Comparison of ENCODE assay signal across 9 mouse cellular contexts in genomic region chr16:34159576-34159975, GRCm38 (mm10).
DNase-seq lines count a peak whose midpoint lies in the region; ATAC-seq lines count a peak whose summit lies in the region.
"Had no signal": no experiment of that assay in that cellular context is flagged by ENCODE, and none has a peak within 500 bp of the region (broad histone marks: within the 10 kb centered on the region; RNA-seq: fewer than 3 reads in every experiment).

No protein-coding gene starts in this region.

- no peaks in the 10 kb centered on the region for H3K36me3 ChIP-seq in kidney, embryonic 15.5 days

- no peaks in the 10 kb centered on the region for H3K27me3 ChIP-seq in kidney, embryonic 15.5 days

- H3K27ac ChIP-seq in kidney, embryonic 15.5 days, result no peak overlapping the region

- H3K4me1 ChIP-seq in kidney, embryonic 15.5 days, result no peaks in the 10 kb centered on the region

- 85% methylated on average over 3 of the region's 3 CpGs for WGBS in kidney, embryonic 15.5 days

- peak; percentile 6 for DNase-seq in cerebellum, adult 8-10 months
- DNase-seq in kidney, adult 18-20 months, result peak; percentile 57
- DNase-seq in NIH3T3 (ENCODE audit: low read depth), result peak; percentile 51
- peak; percentile 17 to 55 for DNase-seq in kidney, postnatal 4 days
- no peak for DNase-seq in thymus, postnatal 25 days
- no peak for DNase-seq in thymus, postnatal 10 days (ENCODE audit: low spot score in 2 of 2)
- DNase-seq: thymus, postnatal 4 days had no signal

- ATAC-seq in cerebellum, adult (ENCODE audit: insufficient number of reproducible peaks, low FRiP score, low TSS enrichment), result no peak
- ATAC-seq in kidney, embryonic 15.5 days (replicated peaks; ENCODE audit: low FRiP score), result no peak

- no peaks in the 10 kb centered on the region for H3K9me3 ChIP-seq in kidney, embryonic 15.5 days (replicated peaks)

- H3K4me3 ChIP-seq in kidney, embryonic 15.5 days (replicated peaks), result no peak overlapping the region

- no peak overlapping the region for H3K9ac ChIP-seq in kidney, embryonic 15.5 days

- no peak overlapping the region for H3K4me2 ChIP-seq in kidney, embryonic 15.5 days

Comparison
In these comparisons a context has a peak if more than half of its experiments do, and no peak if none do; other contexts are left out.
1. DNase-seq: peak in cerebellum, adult 8-10 months (single experiment), kidney, adult 18-20 months (single experiment), NIH3T3 (single experiment) and kidney, postnatal 4 days (2 of 2); none in thymus, postnatal 25 days (single experiment) and thymus, postnatal 10 days (0 of 2).